Mouse (Mus musculus): ENCODE measurements around the gene Fam227b.

Fam227b gene

DNA sequence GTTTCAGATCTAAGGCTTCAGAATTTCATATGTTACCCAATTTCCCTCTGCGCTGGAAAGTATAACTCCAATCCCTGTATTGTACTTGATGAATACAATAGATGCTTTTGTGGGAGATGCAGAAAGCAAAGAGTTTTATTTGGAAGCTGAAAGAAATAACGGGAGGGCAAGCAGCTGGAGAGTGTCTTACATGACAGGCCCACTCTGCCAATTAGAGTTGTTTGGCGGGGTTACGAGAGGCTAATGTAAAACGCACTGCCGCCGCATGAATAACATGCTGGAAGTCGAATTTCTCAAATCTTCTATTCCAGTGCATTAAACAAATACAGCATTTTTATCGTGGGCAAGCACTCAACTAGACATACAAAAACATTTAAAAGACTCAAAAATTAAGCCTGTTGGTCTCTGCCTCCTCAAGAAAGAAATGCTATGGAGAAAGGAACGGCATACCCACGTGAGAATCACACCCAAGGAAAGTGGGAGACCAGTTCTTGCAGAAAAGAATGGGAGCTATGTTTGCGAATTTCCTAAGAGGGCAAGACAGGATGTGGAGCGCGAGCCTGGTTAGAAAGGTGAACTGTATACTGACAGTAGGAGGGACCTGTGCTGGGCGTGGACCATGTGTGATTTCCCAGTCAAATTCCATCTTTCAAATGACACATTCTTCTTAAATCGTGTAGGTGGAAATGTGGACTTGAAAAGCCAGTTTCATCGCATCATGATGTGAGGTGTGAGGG, 90.6 kb downstream of the Fam227b start:
- no peak for DNase-seq (ENCODE audit: low spot score)

DNA sequence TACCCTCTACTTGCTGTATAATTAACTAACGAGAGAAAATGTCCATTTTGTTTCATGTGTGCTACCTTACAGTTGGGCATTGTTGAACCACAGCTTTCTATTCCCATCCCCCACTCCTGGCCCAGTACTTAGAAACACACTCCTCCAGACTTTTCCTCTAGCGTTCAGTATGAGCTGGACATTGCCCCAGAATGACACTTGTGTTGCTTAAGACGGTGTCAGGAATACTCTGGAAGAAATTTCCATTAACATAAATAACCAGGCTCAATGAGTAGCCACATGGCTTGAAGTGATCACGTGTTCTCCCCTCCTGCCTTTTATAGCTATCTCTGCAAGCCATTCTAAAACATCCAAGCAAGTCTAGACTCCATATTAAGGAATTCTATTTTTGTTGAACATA, 91.2 kb downstream of the Fam227b start:
- no peak for DNase-seq (ENCODE audit: low spot score)

DNA sequence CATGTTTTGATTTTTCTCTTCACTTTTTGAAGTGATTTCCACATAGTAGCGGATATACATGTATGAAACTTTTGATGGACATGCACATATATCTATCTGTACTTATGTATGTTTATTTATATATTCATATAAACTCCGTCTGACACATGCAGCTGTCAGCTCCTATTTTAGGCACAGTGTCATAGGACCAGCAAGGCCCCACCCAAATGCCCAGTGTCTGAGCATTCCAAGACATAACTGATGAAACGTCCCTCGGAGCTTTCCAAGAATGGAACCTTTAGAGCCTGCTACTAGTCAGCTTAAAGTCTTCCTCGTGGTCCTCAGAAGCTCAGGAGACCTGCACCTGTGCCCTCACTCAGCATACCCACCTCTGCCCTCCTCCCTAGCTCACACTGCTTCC, 98.1 kb downstream of the Fam227b start:
- no peak for DNase-seq (ENCODE audit: low spot score)

DNA sequence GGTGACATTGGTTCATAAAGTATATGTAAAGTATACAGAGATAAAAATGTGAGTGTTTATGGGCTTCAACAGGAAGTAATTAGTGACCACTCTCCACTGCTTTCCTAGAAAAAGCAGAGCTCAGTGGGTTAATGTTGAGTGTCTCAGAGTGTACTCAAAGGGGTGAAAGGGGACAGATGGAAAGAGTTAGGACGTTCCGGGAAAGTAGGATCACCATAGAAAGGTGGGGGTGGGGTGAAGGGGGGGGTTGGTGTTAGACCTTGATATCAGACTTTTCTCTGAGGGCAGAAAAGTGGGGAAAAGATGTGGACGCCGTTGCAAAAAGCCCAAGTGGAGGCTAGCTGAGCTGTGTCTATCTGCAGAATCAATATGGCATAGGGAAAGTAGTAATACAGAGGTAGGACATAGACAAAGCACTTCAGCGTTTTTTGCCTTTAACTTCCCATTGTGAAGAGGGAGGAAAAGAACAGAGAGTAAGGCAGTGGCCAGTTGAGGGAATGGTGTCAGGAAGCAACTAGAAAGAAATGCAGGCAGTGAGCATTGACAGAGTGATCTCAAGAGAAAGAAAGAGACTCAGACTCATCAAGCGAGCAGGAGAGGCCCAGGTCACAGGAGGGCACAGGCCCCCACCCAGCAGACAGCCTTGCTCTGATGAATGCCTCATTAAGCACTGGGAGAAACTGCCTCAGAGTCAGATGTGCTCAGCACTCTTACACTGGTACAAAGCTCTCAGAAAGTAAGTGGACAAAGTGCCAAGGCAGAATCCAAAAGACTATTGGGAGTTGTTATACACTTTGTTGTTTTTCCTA, 98.9 kb downstream of the Fam227b start:
- DNase-seq (ENCODE audit: low spot score): no peak

DNA sequence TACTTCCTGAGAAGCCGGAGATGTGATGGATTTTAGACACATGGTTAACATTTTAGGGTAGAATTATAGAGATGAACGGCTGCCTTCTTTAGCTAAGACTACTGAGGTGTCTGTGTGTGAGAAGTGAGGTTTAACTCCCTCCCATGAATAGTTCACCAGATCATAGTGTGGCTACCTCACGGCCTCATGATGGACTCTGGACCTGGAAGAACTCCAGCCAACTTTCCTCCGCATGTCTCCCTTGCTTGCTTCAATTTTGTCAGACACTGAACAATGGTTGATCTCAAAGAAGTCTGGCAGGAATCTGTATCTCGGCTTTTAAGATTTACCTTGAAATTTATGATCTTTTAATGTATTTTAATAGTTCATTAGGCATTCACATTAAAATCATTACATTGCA, 106.2 kb downstream of the Fam227b start:
- DNase-seq (ENCODE audit: low spot score): no peak

DNA sequence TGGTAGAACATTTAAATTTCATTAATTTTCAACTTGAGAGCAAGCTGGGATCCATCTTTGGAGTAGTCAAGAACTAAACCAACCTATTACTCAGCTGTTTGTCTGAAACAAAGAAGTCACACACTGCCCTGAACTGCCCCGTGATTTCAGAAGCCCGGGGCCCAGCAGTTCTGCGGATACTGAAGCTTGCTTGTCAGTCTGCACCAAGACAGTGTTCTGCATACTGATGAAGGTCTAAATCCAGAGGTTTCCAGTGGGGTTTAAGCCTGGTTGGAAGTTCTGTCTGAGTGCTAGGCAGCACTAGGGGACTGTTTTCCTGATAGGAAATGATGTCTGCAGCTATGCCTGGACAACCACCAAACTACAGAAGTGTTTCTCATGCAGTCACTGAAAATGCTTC, 109.1 kb downstream of the Fam227b start:
- DNase-seq (ENCODE audit: low spot score): no peak

DNA sequence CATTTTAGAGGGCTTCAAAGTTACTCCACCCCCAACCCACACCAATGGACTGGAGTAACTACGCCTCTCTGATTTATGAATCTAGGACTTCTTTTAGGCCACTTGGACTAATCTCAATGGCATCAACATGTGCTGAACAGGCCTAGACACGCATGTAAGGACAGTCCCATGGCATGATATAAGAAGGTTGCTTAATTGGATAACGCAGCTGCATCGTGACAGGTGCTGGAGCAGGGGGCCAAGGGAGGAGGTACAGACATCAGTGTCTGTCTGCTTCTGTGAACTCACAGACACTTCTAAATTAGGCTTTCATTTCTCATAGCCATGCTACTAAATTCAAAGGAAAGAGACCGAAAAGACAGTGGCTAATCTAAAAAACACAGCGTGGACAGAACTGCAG, 110.6 kb downstream of the Fam227b start:
- no peak for DNase-seq (ENCODE audit: low spot score)

DNA sequence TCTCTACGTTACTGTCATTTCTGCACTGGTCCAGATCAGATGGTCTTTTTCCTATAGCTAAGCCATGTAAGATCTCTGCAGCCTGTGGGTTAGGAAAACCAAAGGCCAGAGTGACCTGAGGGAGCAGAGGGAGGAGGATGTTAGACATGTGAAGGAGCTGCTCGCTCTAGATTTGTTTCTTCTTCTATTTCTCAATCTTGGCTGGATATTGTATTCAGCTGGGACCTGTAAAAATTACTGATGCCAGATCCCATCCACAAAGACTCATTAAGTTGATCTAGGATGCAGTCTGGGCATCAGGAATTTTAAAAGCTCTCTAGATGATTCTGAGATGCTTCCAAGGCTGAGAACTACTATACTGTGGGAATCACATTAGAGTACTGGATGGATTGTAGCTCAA, 111.2 kb downstream of the Fam227b start:
- no peak for DNase-seq (ENCODE audit: low spot score)

DNA sequence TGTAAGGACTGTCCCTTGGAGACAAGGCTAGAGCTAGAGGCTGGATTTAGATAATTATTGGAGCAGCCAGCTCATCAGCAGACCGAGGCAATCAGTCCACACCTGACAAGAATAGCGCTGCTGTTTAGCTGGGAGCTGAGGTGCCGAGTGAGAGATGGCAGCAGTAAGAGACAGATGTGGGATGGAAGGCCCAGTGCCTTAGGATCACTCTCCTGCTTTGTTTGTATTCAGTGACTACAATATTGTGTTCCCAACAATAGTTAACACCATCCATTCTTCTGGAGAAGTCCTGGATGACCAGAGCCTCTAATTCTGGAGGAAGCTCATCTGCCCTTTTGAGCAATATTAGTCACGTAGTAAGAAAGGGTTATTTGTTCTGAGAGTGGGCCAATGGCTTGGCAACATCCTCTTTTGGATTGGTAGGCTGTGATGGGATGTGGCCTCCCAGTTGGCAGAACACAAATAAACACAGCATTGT, 112.4 kb downstream of the Fam227b start:
- DNase-seq (ENCODE audit: low spot score): no peak

DNA sequence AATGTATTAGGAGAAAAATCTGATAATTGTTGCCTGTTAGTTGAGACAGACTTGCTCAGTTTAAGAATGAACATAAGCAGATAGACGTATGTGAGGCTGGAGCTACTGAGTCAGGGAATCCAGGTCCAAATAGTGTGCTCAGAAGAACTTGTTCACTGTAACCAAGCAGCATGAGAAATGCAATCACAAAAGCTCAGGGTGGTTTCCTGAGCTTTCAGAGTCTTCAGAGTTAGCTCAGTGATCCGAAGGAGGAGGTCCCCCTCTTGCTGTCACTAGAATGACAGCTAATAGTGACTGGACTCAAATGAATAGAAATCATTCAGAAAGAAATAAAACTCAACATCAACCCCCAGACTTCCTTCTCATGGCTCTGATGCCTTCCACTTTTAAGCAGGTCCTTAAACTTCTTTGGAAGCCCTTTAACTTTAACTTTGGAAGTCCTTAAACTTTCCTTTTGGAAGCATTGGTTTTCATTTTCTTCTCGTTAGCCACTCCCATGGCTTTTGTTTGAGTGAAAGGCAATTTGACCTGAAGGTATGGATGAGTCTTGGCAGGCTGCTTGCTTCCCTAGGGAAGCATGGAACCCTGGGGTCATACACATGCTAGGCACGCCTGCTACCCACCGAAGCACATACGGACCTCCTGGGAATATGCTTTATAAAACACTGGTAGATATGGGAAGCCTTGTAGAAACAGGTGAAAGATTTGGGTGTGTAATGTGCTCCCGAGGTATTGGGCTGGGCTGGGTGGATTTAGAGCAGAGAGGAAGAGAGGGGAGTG, 113.4 kb downstream of the Fam227b start:
- DNase-seq (ENCODE audit: low spot score): no peak

DNA sequence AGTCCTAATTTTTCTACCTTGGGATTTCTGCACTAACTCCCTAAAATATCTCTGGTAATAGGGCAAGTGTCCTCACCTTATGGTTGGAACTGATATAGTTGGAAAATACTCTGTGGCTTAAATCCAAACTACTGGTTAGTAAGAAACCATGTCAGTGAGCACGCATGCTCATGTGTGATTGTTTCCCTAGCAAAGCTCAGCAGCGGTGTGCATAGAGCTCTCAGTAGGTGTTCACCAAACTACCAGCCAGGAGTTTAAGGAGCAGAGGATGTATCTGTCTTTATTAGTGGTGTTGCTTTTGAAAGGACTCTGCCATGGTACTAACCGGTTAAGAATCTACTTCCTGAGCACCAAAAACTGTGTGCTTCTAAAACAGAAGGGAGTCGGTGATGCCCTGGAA, 115.7 kb downstream of the Fam227b start:
- no peak for DNase-seq (ENCODE audit: low spot score)

DNA sequence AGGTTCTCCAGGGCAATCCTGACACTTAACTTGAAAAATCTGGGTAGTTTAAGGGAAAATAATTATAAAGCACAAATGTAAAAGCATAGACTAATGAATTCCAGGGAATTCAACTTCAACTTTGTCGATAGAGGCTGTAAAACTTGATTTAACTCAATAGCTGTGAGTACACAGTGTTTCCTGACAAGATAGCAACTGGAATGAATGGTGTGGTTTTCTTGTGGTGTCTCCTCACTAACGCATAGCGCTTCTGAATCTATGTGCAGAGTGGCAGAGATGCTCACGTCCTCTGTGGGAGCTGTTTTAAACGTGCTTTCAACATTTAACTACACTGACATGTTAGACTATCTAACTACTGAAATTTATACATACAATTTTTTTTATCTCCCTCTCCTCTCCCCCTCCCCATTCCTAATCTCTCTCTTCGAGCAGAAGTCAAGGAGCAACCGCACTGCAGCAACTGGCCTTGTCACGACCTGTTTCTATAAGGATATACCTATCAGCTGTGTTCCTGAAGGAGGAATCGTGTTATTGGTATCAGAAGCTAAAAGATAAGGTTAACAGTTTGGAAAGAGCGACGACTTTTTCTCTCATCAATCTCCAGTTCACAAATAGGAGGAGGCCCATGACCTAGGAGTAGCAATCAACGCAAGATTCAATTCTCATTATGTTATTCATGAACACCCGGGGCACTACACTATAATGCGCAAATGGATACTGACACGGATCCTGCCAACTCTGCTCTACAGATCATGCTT, 116.6 kb downstream of the Fam227b start:
- no peak for DNase-seq (ENCODE audit: low spot score)

DNA sequence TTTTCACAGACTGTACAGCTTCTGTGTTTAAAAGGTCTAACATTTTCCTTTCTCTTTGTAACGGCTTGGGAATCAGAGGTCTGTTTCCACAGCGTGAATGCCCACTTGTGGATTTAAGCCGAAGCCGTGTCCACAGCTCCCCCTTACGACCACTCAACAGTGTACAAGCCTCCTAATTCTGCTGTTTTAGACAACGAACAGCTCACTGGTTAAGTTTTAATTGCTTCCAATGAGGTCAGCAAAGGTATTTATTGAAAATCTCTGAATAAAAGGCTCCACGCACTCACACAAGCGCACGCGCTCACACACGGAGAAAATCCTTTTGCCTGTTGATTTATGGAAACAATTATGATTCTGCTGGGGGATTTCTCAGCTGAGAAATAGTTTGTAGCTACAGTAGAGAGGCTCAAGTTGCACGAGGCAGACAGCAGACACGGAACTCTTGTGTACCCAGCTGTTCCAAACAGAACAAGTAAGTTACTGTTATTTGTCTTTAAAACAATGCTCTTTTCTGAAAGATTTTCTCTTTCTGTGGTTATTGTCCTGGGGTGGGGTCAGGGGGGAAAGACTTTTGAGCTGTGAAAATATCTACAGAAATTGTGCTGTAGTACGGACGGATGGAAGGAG, 117.3 kb downstream of the Fam227b start, which contains the start of gene Fgf7:
TSS of gene Fgf7 (plus strand) at position 280 of the 627 bp plus-strand sequence.
- DNase-seq (ENCODE audit: low spot score): no peak

DNA sequence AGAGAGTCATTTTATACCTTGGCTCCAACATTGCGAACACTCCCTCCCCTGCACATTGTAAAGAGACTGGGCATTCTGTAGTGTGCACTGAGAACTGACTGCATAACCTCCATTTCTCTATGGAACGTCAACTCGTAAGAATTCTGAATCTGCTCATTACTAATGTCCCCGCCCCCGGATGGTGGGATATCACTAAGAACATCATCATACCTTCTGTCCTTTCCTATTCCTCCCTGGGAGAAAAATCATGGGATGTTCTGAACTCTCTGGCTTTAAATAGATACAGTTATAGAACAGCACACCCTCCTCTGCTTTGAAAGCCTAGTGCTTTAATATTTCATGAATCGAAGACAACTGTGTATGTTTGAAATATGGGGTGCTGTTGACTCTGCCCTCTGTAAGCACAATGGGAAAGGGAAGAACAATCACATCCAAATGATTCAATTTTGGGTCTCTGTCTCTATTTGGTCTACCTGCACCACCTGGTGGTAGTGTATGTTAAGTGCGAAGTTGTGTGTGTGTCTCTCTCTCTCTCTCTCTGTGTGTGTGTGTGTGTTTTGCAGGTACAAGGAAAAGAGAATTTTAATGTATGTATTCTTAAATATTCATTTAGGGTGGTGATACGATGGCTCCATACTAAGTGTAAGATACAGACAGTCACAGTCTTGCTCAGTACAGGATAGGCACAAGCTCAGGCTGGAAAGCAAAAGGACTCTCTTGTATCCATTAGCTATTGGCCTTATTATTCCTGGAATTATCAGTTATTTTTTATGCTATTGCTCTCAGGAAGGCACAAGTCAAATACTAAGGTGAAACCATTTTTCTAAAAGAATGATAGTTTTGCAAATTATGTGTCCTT, 118.5 kb downstream of the Fam227b start:
- DNase-seq (ENCODE audit: low spot score): no peak

DNA sequence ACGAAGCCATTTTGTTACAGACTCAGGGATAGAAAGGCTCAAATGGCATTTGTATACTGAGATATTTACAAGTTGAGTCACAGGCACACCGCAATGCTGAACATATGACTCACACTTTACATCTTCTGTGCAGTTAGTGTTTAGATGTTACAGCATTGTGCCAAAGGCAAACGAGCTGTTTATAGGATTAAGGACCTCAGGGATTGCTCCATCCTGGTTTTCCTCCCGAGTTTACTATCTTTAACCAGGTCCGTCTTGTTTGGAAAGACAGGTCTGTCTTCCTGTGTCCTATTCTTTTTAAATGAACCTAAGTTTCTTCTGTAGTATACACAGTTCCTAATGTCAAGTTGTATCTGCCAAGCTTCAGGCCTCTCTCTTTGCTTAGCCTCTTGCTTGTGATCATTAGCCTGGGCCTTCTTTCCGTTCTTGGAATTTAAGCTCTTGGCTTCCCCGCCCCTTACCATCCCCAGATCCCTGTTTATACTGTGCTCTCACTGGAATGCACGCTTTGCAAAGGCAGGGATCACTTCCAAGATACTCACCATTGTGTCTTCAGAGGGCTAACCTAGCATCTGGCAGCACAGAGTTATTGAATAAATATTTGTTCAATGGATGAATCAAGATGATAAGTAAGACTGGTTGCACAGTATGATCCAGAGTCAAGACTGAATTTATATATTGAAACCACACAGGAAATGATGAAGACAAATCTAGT, 120.5 kb downstream of the Fam227b start:
- no peak for DNase-seq (ENCODE audit: low spot score)

DNA sequence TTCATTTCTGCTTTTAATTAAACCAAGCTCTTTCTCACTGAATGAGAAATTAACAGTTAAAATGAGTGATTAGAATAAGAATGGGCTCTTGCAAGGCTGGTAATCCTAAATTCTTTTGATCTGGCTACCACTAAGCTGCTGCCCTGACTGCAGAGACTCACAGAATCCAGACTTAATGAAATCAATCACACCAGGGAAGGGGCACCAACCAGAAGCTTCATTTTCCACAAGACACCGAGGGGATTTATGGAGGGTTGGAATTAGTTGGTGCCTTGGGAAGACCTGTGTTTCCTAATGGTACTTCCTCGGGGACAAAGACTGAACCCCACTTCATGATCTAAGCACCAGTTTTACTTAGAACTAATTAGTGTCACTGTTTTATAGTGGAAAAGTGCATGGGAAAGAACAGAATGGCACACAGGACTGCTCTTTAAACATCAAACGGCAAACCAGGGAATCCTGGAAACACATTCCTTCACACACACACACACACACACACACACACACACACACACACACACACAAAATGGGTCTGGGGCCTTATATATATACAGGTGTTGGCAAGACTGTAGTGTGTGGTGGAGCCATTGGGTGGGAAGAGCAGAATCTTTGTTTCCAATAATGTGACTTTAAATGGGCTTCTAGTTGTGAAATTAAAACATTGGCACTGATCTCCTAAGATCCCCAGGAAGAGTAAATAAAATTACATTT, 135.9 kb downstream of the Fam227b start:
- no peak for DNase-seq (ENCODE audit: low spot score)

DNA sequence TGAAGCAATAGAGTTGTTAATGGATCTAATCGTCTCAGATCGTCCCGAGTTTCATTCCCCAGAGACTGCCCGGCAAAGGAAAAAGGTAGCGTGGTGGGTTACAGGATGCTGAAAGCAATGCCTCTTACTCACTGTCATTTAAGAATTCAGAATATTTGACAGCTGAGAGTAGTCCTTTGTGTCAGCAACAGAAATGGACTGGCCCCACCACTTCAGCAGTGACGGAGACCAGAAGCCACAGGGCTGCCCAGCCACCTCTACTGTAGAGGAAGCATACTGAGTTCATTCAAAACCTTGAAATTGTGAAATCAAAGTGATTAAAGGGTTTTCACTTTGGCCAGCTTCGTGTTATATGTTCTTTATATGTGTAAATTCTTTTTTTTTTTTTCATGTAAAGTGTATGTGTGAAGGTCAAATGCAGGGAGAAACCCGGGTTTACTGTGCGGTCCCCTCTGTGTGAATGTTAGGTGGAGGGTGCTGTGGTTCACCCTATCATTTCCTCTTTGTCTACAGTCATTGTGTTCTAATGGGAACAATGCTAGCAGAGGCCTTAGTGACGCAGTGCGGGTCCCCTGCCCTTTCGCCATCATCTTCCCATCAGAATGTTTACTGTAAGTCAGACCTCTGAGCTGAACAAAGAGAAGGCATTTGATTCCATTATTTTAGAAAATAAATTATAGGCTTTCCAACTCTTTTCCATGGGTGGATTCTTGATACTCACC, 136.7 kb downstream of the Fam227b start:
- no peak for DNase-seq (ENCODE audit: low spot score)

DNA sequence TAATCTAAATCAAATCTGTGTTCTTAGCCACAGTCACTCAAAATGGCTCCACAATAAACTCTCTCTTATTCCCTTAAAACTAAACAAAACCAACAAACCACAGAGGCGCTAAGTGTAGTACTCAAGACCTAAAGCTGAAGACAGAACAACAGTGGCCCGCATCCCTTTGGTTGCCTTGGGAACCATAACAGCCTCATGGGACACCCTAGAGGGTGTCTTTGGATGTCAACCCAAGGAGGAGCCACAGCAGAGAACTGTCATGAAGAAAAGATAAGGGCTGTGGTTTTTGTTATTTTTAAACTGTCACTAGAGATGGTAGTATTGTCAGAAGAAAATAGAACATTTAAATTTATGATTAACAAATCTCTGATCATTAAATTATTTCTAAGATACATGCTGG, 145.1 kb downstream of the Fam227b start:
- no peak for DNase-seq (ENCODE audit: low spot score)

All from ovary, adult 18-20 months (tissue).